Mouse (Mus musculus): ENCODE measurements around the gene Adgrg1. TPM values are rescaled to one million over a fixed set of nuclear protein-coding genes. Genes with fewer than 3 reads are reported as not detected.

The Adgrg1 gene
- polyA plus RNA-seq (2015; fragmentation: Nextera tagmentation; extraction: Ambion mirVana), result 66.2 and 67.8 TPM in 2 replicates

DNA sequence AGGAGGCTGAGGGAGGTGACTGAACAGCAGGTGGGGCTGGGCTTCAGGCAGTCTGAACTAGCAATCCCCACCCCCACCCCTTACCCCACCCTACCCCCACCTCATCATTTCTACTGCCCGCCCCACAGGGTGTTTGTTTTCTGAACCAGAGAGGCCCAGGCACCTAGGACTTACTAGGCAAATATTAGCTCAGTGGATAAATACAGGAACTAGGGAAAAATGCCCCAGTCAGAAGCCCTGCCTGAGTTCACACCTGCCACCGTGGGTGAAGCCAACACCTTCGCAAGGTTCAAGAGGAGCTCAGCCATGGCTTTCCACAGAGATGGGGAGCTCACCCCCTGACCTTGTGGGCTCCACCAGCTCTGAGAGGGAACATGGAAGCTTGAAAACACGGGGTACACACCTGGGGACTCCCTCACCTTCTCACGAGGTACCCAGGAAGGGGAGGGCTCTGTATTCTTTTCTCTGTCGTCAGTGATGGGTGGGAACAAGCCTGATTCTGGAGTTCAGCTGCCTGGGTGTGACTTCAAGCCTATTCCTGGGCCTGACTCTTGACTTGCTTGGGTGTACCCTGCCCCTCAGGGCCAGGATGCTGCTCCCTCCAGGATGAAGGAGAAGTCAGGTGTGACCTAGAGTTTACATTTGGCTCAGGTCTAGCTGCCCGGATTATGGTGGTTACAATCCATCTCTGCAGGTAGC is at the start of gene Adgrg1:
Gene Adgrg1 (plus strand): TSS at position 285 of the 699 bp plus-strand sequence.
- peak; percentile 66 for ATAC-seq (ENCODE audit: low FRiP score, low TSS enrichment)
- no peak within 1 kb of the TSS for H3K9ac ChIP-seq (replicated peaks; ENCODE audit: low read length)
- peak within 1 kb of the TSS; percentile 91 for H3K27ac ChIP-seq (ENCODE audit: low read length)
- 45% methylated on average over 7 of the region's 7 CpGs for WGBS
- H3K27me3 ChIP-seq (ENCODE audit: insufficient read depth, low read length), result no peaks in the 10 kb centered on the region
- H3K4me3 ChIP-seq (ENCODE audit: low read length), result no peak within 1 kb of the TSS
- H3K4me2 ChIP-seq (replicated peaks; ENCODE audit: low read depth, low read length), result no peak within 1 kb of the TSS
- H3K9me3 ChIP-seq (ENCODE audit: low read length), result no peaks in the 10 kb centered on the region
- peaks cover 32% of the 10 kb centered on the region for H3K4me1 ChIP-seq (ENCODE audit: insufficient read depth, low read length)
- no peaks in the 10 kb centered on the region for H3K36me3 ChIP-seq (ENCODE audit: insufficient read depth, low read length)

DNA sequence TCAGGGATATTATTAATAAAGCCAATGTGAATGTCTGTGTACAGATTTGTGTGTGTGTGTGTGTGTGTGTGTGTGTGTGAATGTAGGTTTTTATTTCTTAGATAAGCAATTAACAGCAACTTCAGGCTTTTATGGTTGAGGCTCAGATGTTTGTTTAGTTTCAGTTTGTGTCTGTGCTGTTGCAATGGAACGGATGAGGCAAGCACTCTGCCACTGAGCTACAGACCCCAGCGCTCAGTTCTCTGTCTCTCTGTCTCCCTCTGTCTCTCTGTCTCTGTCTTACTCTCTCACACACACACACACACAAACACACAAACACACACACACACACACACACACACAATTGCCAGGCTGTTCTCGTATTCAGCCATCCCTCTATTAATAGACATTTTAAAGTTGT is 46.3 kb upstream of the Adgrg1 start:
- H3K4me3 ChIP-seq (ENCODE audit: low read length), result no peak overlapping the region
- no peaks in the 10 kb centered on the region for H3K9me3 ChIP-seq (ENCODE audit: low read length)
- H3K36me3 ChIP-seq (ENCODE audit: insufficient read depth, low read length), result no peaks in the 10 kb centered on the region
- no peak overlapping the region for H3K27ac ChIP-seq (ENCODE audit: low read length)
- H3K4me2 ChIP-seq (replicated peaks; ENCODE audit: low read depth, low read length), result no peak overlapping the region
- no peaks in the 10 kb centered on the region for H3K4me1 ChIP-seq (ENCODE audit: insufficient read depth, low read length)
- no peak overlapping the region for H3K9ac ChIP-seq (replicated peaks; ENCODE audit: low read length)
- no peaks in the 10 kb centered on the region for H3K27me3 ChIP-seq (ENCODE audit: insufficient read depth, low read length)
- WGBS, result 78% methylated on average over 3 of the region's 3 CpGs
- no peak for ATAC-seq (ENCODE audit: low FRiP score, low TSS enrichment)

DNA sequence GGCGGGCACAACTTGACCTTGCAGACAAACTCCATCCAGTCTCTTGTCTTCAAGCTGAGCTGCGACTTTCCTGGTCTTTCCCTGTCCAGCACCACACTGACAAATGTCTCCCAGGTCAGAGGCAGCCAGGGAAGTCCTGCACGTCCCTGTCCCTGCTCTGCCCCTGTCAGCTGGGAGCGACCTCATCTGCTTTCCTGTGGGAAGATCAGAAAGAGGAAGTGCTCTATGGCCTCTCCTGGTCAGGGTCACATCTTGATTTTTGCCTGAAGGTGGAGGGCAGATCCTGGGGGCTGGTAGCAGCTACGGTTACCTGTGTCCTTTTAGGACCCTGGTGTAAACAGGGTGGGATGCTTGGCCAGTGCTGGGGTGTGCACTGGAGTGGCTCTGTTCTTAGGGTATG is 40.6 kb upstream of the Adgrg1 start:
- Histone ChIP-seq H3K4me2 (replicated peaks; ENCODE audit: low read depth, low read length) (no peak overlapping the region), H3K27me3 (ENCODE audit: insufficient read depth, low read length) (no peaks in the 10 kb centered on the region), H3K27ac (ENCODE audit: low read length) (no peak overlapping the region), H3K36me3 (ENCODE audit: insufficient read depth, low read length) (no peaks in the 10 kb centered on the region), H3K9ac (replicated peaks; ENCODE audit: low read length) (no peak overlapping the region), H3K9me3 (ENCODE audit: low read length) (no peaks in the 10 kb centered on the region), H3K4me3 (ENCODE audit: low read length) (no peak overlapping the region), H3K4me1 (ENCODE audit: insufficient read depth, low read length) (no peaks in the 10 kb centered on the region)
- ATAC-seq (ENCODE audit: low FRiP score, low TSS enrichment), result no peak
- WGBS, result 37% methylated on average over 5 of the region's 5 CpGs

DNA sequence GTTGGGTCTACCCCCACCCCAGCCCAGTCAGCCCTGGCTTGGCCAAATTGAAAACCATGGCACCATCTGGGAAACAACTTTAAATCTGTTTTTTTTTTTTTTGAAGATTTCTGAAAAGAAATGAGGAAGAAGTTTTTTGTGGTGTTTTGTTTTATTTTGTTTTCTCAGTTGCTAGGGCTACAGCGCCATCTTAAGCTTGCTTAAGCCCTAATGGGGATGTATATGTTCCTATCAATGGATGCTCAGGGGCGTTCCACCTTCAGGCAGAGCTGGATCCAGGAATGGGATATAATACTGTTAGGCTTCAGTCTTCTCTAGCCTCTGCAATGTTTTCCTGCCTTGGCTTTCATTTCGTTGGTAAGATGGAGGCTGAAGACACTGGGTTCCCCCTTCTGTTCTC is 39.4 kb upstream of the Adgrg1 start:
- no peaks in the 10 kb centered on the region for H3K27me3 ChIP-seq (ENCODE audit: insufficient read depth, low read length)
- 82% methylated on average over 3 of the region's 3 CpGs for WGBS
- no peak overlapping the region for H3K4me2 ChIP-seq (replicated peaks; ENCODE audit: low read depth, low read length)
- no peaks in the 10 kb centered on the region for H3K9me3 ChIP-seq (ENCODE audit: low read length)
- no peak for ATAC-seq (ENCODE audit: low FRiP score, low TSS enrichment)
- H3K4me1 ChIP-seq (ENCODE audit: insufficient read depth, low read length), result no peaks in the 10 kb centered on the region
- H3K4me3 ChIP-seq (ENCODE audit: low read length), result no peak overlapping the region
- no peak overlapping the region for H3K9ac ChIP-seq (replicated peaks; ENCODE audit: low read length)
- H3K36me3 ChIP-seq (ENCODE audit: insufficient read depth, low read length), result no peaks in the 10 kb centered on the region
- H3K27ac ChIP-seq (ENCODE audit: low read length), result no peak overlapping the region

DNA sequence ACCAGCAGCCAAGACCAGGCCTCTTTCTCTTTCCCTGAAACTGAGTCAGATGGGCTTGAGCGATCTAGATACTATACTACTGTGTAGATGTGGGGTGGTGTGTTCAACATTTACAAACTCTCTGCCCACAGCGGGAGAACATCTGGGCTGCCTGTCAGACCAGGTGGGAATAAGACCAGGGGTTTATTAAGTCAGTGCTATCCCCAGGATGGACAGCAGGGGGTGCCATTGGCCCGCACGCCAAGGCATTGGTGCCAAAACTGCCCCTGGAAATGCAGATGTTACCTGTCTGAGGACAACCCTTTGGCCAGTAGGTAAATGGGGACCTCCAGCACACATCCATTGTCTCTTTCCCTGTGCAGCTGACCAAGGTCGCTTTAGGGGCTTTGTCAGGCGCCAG is 32.0 kb upstream of the Adgrg1 start:
- no peak overlapping the region for H3K4me3 ChIP-seq (ENCODE audit: low read length)
- no peak overlapping the region for H3K9ac ChIP-seq (replicated peaks; ENCODE audit: low read length)
- H3K27ac ChIP-seq (ENCODE audit: low read length), result no peak overlapping the region
- ATAC-seq (ENCODE audit: low FRiP score, low TSS enrichment), result no peak
- no peaks in the 10 kb centered on the region for H3K27me3 ChIP-seq (ENCODE audit: insufficient read depth, low read length)
- H3K4me1 ChIP-seq (ENCODE audit: insufficient read depth, low read length), result no peaks in the 10 kb centered on the region
- H3K36me3 ChIP-seq (ENCODE audit: insufficient read depth, low read length), result no peaks in the 10 kb centered on the region
- WGBS, result 19% methylated on average over 6 of the region's 6 CpGs
- no peak overlapping the region for H3K4me2 ChIP-seq (replicated peaks; ENCODE audit: low read depth, low read length)
- no peaks in the 10 kb centered on the region for H3K9me3 ChIP-seq (ENCODE audit: low read length)

DNA sequence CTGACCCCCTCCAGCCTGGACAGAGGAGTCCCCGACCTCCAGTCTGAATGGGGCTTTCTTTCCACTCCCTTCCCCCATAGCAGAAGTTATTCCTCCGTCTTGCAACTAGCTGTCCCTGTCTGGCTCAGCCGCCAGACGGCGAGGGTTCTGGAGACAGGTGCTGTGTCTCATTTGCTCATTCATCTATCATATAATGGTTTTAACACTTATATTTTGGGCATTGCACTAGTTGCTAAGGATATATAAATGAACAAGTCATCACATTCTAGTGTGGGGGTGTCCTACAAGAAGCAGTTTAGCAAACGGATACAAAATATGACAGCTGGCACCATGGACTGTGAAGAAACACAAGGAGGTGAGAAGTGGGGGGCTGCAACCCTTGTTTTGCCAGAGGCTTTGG is 29.4 kb upstream of the Adgrg1 start:
- H3K27ac ChIP-seq (ENCODE audit: low read length), result no peak overlapping the region
- 70% methylated on average over 6 of the region's 6 CpGs for WGBS
- no peaks in the 10 kb centered on the region for H3K27me3 ChIP-seq (ENCODE audit: insufficient read depth, low read length)
- no peaks in the 10 kb centered on the region for H3K36me3 ChIP-seq (ENCODE audit: insufficient read depth, low read length)
- no peak for ATAC-seq (ENCODE audit: low FRiP score, low TSS enrichment)
- H3K9ac ChIP-seq (replicated peaks; ENCODE audit: low read length), result no peak overlapping the region
- no peaks in the 10 kb centered on the region for H3K9me3 ChIP-seq (ENCODE audit: low read length)
- H3K4me2 ChIP-seq (replicated peaks; ENCODE audit: low read depth, low read length), result no peak overlapping the region
- no peaks in the 10 kb centered on the region for H3K4me1 ChIP-seq (ENCODE audit: insufficient read depth, low read length)
- H3K4me3 ChIP-seq (ENCODE audit: low read length), result no peak overlapping the region

DNA sequence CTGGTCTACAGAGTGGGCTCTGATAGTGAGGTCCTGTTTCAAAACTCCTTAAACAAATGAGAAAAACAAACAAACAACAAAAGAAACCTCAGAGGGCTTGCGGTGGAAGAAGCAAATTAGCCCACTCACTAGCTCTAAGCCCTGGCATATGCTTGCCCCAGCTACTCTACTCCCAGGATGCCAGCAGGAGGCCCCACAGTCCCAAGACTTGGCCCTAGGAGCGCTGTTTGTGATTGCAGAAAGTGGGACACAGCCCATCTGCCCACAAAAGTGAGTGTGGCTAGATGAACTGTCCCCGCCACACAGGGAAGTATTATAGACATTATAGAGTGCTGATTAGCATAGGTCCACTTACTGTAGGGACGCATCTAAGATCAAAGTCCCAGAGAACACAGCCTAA is 26.1 kb upstream of the Adgrg1 start:
- 79% methylated on average over 4 of the region's 4 CpGs for WGBS

DNA sequence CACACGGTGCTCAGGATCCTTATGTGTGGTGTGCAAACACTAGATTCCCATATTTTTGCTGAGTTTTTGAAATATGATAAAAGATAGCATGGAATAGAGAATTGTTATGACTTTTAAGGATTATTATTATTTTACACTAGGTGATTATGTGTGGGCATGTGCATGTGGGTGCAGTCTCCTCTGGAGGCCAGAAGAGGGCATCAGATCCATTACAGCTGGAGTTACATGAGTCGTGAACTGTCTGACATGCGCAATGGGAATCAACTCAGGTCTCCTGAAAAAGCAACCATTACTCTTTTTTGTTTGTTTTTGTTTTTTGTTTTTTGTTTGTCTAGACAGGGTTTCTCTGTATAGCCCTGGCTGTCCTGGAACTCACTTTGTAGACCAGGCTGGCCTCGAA is 25.5 kb upstream of the Adgrg1 start:
- Histone ChIP-seq H3K9ac (replicated peaks; ENCODE audit: low read length) (no peak overlapping the region), H3K4me2 (replicated peaks; ENCODE audit: low read depth, low read length) (no peak overlapping the region), H3K9me3 (ENCODE audit: low read length) (no peaks in the 10 kb centered on the region), H3K4me1 (ENCODE audit: insufficient read depth, low read length) (peaks cover 4% of the 10 kb centered on the region; the same call in 1 of the 2 replicates), H3K36me3 (ENCODE audit: insufficient read depth, low read length) (no peaks in the 10 kb centered on the region), H3K27ac (ENCODE audit: low read length) (no peak overlapping the region), H3K4me3 (ENCODE audit: low read length) (no peak overlapping the region), H3K27me3 (ENCODE audit: insufficient read depth, low read length) (no peaks in the 10 kb centered on the region)
- WGBS, result 84% methylated on average over 4 of the region's 4 CpGs
- ATAC-seq (ENCODE audit: low FRiP score, low TSS enrichment), result no peak

More for the DNA sequence above, 26.1 kb upstream of the Adgrg1 start:
- H3K4me1 ChIP-seq (ENCODE audit: insufficient read depth, low read length), result no peaks in the 10 kb centered on the region
- H3K4me3 ChIP-seq (ENCODE audit: low read length), result no peak overlapping the region
- no peaks in the 10 kb centered on the region for H3K9me3 ChIP-seq (ENCODE audit: low read length)
- ATAC-seq (ENCODE audit: low FRiP score, low TSS enrichment), result no peak
- H3K4me2 ChIP-seq (replicated peaks; ENCODE audit: low read depth, low read length), result no peak overlapping the region
- H3K9ac ChIP-seq (replicated peaks; ENCODE audit: low read length), result no peak overlapping the region
- H3K27me3 ChIP-seq (ENCODE audit: insufficient read depth, low read length), result no peaks in the 10 kb centered on the region
- H3K27ac ChIP-seq (ENCODE audit: low read length), result no peak overlapping the region
- H3K36me3 ChIP-seq (ENCODE audit: insufficient read depth, low read length), result no peaks in the 10 kb centered on the region

DNA sequence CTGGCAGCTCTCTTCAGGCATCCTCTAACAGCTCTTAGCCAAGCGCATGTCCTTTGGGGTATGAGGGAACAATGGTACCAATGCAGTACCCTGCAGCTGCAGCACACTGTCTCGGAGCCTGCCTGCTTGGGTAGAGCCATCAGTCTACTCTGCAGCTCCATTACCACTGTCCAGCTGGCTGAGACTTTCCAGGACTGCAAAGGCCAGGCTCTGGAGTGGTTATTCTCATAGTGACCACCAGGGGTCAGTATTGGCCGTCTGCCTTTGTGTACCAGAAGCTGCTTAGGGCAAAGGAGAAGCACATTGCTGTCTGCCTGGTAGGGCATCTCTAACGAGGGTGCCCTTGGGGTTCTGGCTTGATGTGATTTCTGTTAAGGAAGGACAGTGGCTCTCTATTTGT is 24.5 kb upstream of the Adgrg1 start:
- peak; percentile 69 for ATAC-seq (ENCODE audit: low FRiP score, low TSS enrichment)
- 17% methylated on average over 4 of the region's 4 CpGs for WGBS
- H3K4me1 ChIP-seq (ENCODE audit: insufficient read depth, low read length), result peaks cover 12% of the 10 kb centered on the region

DNA sequence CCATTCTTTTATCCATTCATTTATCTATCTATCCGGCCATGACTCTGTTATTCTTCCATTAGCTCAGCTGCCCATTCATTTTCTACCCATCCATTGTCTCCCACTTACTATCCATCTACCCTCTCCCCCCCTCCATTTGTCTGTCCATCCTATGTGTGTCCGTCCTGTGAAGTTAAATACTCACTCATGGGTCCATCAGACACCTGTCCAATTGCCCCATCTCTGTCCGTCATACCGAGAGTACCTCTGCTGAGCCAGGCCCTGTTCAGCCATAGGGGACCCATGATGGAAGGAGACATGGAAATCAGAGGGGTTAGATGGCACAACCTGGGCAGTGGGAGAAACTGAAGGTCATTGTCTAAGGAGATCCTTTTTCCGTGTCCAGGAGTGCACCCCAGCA is 24.1 kb upstream of the Adgrg1 start:
- H3K27me3 ChIP-seq (ENCODE audit: insufficient read depth, low read length), result no peaks in the 10 kb centered on the region
- ATAC-seq (ENCODE audit: low FRiP score, low TSS enrichment), result no peak
- H3K27ac ChIP-seq (ENCODE audit: low read length), result no peak overlapping the region
- no peaks in the 10 kb centered on the region for H3K9me3 ChIP-seq (ENCODE audit: low read length)
- H3K4me1 ChIP-seq (ENCODE audit: insufficient read depth, low read length), result peaks cover 13% of the 10 kb centered on the region
- no peak overlapping the region for H3K9ac ChIP-seq (replicated peaks; ENCODE audit: low read length)
- H3K4me2 ChIP-seq (replicated peaks; ENCODE audit: low read depth, low read length), result no peak overlapping the region
- no peak overlapping the region for H3K4me3 ChIP-seq (ENCODE audit: low read length)
- WGBS, result 76% methylated on average over 5 of the region's 5 CpGs
- H3K36me3 ChIP-seq (ENCODE audit: insufficient read depth, low read length), result no peaks in the 10 kb centered on the region

More for the DNA sequence above, 24.5 kb upstream of the Adgrg1 start:
- no peak overlapping the region for H3K9ac ChIP-seq (replicated peaks; ENCODE audit: low read length)
- H3K4me3 ChIP-seq (ENCODE audit: low read length), result no peak overlapping the region
- no peaks in the 10 kb centered on the region for H3K9me3 ChIP-seq (ENCODE audit: low read length)
- H3K4me2 ChIP-seq (replicated peaks; ENCODE audit: low read depth, low read length), result no peak overlapping the region
- H3K27ac ChIP-seq (ENCODE audit: low read length), result no peak overlapping the region
- H3K36me3 ChIP-seq (ENCODE audit: insufficient read depth, low read length), result no peaks in the 10 kb centered on the region
- no peaks in the 10 kb centered on the region for H3K27me3 ChIP-seq (ENCODE audit: insufficient read depth, low read length)
